In genomic region chr14:54935904-54936830, GRCm38 (mm10) we compare ENCODE assay signal across 8 mouse cellular contexts. TPM values are rescaled to one million over a fixed set of nuclear protein-coding genes. Genes with fewer than 3 reads are reported as not detected.
DNase-seq lines count a peak whose midpoint lies in the region; ATAC-seq and TF ChIP-seq lines count a peak whose summit lies in the region.

Gene Cmtm5 (plus strand): TSS chr14:54936261.

- no peak for TF ChIP-seq EP300 in lung, postnatal 0 days (IDR thresholded peaks at IDR 0.05)

- H3K27ac ChIP-seq in lung, postnatal 0 days (ENCODE audit: low read length) = no peak within 1 kb of the TSS

- no peaks in the 10 kb centered on the region for H3K4me1 ChIP-seq in lung, postnatal 0 days (ENCODE audit: insufficient read depth, low read depth, low read length)

- 0 out of 2 replicates have a peak, but pooled peaks have one; percentile 12 for TF ChIP-seq CTCF in lung, postnatal 0 days (IDR thresholded peaks at IDR 0.05)

- no peak for ATAC-seq in lung, postnatal 0 days

- no peaks in the 10 kb centered on the region for H3K9me3 ChIP-seq in lung, postnatal 0 days (ENCODE audit: low read length)

- no peak within 1 kb of the TSS for H3K9ac ChIP-seq in lung, postnatal 0 days (replicated peaks; ENCODE audit: low read depth)

- H3K27me3 ChIP-seq in lung, postnatal 0 days (replicated peaks; ENCODE audit: insufficient read depth, low read length) = no peaks in the 10 kb centered on the region

- no peak within 1 kb of the TSS for H3K4me3 ChIP-seq in lung, postnatal 0 days (ENCODE audit: low read depth, low read length)

- DNase-seq in lung, postnatal 0 days (ENCODE audit: low spot score) = no peak
- no peak for DNase-seq in lung, postnatal 10 days
- peak; percentile 52 to 72 for DNase-seq in frontal cortex, postnatal 14 days (ENCODE audit: low spot score in 2 of 2)
- peak; percentile 59 to 82 for DNase-seq in layer of hippocampus, postnatal 14 days (ENCODE audit: low spot score in 2 of 2)
- peak; percentile 23 for DNase-seq in neural tube, embryonic 10.5 days (ENCODE audit: extremely low spot score, low spot score)
- no peak for DNase-seq in thymus, postnatal 10 days (ENCODE audit: low spot score in 2 of 2)
- no peak for DNase-seq in adrenal gland, adult 8-10 months
- no peak for DNase-seq in kidney, adult 18-20 months

- 30% methylated on average over 8 of the region's 8 CpGs for WGBS in lung, postnatal 0 days

- H3K4me2 ChIP-seq in lung, postnatal 0 days (replicated peaks; ENCODE audit: low read depth, low read length) = no peak within 1 kb of the TSS

- H3K36me3 ChIP-seq in lung, postnatal 0 days (ENCODE audit: insufficient read depth, low read length) = no peaks in the 10 kb centered on the region

RNA-seq across cellular contexts. Expression of gene Cmtm5, which starts in this region (rescaled TPM):
- 0.21 and 0.40 TPM in 2 replicates for polyA plus RNA-seq in lung, postnatal 0 days (2015; fragmentation: Nextera tagmentation; extraction: Ambion mirVana)
- 10 to 100 TPM; 57.9 to 58.0 TPM for total RNA-seq in layer of hippocampus, postnatal 14 days (2021)
- under 1 TPM; 0.42 to 0.67 (median 0.60) TPM for total RNA-seq in adrenal gland, adult 8-10 months (2022)

Comparison
In these comparisons a context has a peak if more than half of its experiments do, and no peak if none do; other contexts are left out.
1. RNA of gene Cmtm5 (total RNA-seq): 57.9 to 58.0 TPM in layer of hippocampus, postnatal 14 days; 0.42 to 0.67 TPM in adrenal gland, adult 8-10 months; every median in the first group is over 10 times any median in the second.
2. DNase-seq: peak in frontal cortex, postnatal 14 days (2 of 2), layer of hippocampus, postnatal 14 days (2 of 2) and neural tube, embryonic 10.5 days (single experiment); none in lung, postnatal 0 days (single experiment), lung, postnatal 10 days (single experiment), thymus, postnatal 10 days (0 of 2), adrenal gland, adult 8-10 months (single experiment) and kidney, adult 18-20 months (single experiment).